Mouse (Mus musculus) testis, adult 10 weeks (tissue): ENCODE data around the gene Gm20605. TPM values are rescaled to one million over a fixed set of nuclear protein-coding genes. Genes with fewer than 3 reads are reported as not detected.

Source experiments
- polyA plus RNA-seq: library from polyadenylated mRNA; stranded (reverse); fragments of 350-450 nt; fragmentation: Illumina TruSeq; extraction: RNeasy Lipid Tissue Mini Kit (QIAGEN cat#74804); gene quantifications from one replicate; pipeline ENCODE4 v1.2.3, GENCODE M21; 2014; ENCODE audit warnings: low read depth, low replicate concordance

Gm20605 gene
- 0.39 TPM for polyA plus RNA-seq

GRCm38 (mm10) chr5:137628498-137629305 is at the start of gene Gm20605, which contains the start of the genes Fbxo24 and Lrch4:
Gene Gm20605, plus strand, starts transcription at chr5:137629175.
Gene Fbxo24, minus strand, starts transcription at chr5:137629002.
Gene Lrch4, plus strand, starts transcription at chr5:137629121.

GRCm38 (mm10) chr5:137600619-137601364 is 28.2 kb upstream of the Gm20605 start, which contains the start of gene Mospd3:
Gene Mospd3, minus strand, starts transcription at chr5:137601058.

GRCm38 (mm10) chr5:137613550-137613949 is 15.4 kb upstream of the Gm20605 start, which contains the start of gene Pcolce:
Gene Pcolce, minus strand, starts transcription at chr5:137613784.

GRCm38 (mm10) chr5:137641054-137641453 is 12.1 kb downstream of the Gm20605 start, which contains the start of gene Sap25:
Gene Sap25, plus strand, starts transcription at chr5:137641334.

GRCm38 (mm10) chr5:137645652-137646091 is 16.7 kb downstream of the Gm20605 start, which contains the start of gene Irs3:
Gene Irs3, minus strand, starts transcription at chr5:137645714.

GRCm38 (mm10) chr5:137684294-137685123 is 55.5 kb downstream of the Gm20605 start, which contains the start of gene Agfg2:
Gene Agfg2, minus strand, starts transcription at chr5:137684726.

Other genes with a start within 250 kb of the Gm20605 start
- 2.8 TPM for gene Zan, start 152.1 kb upstream of the Gm20605 start, polyA plus RNA-seq
- gene Pop7, start 126.7 kb upstream of the Gm20605 start, polyA plus RNA-seq: not detected
- 0.83 TPM for gene Gigyf1, start 110.6 kb upstream of the Gm20605 start, polyA plus RNA-seq
- not detected for gene Epo, start 95.9 kb upstream of the Gm20605 start, polyA plus RNA-seq
- gene Gnb2, start 95.7 kb upstream of the Gm20605 start, polyA plus RNA-seq: 1.3 TPM
- gene Actl6b, start 75.7 kb upstream of the Gm20605 start, polyA plus RNA-seq: not detected
- gene Tfr2, start 59.3 kb upstream of the Gm20605 start, polyA plus RNA-seq: 0.25 TPM
- not detected for gene Mospd3, start 28.1 kb upstream of the Gm20605 start, polyA plus RNA-seq
- 12.9 TPM for gene Pcolce, start 15.4 kb upstream of the Gm20605 start, polyA plus RNA-seq
- gene Fbxo24, start 173 bp upstream of the Gm20605 start, polyA plus RNA-seq: 3.5 TPM
- 1.6 TPM for gene Lrch4, start 54 bp upstream of the Gm20605 start, polyA plus RNA-seq
- gene Sap25, start 12.2 kb downstream of the Gm20605 start, polyA plus RNA-seq: 1.2 TPM
- not detected for gene Irs3, start 16.5 kb downstream of the Gm20605 start, polyA plus RNA-seq
- 5.5 TPM for gene Agfg2, start 55.6 kb downstream of the Gm20605 start, polyA plus RNA-seq
- gene Nyap1, start 112.4 kb downstream of the Gm20605 start, polyA plus RNA-seq: 0.07 TPM
- 7.8 TPM for gene Tsc22d4, start 116.6 kb downstream of the Gm20605 start, polyA plus RNA-seq
- gene Ppp1r35, start 149.7 kb downstream of the Gm20605 start, polyA plus RNA-seq: 3.4 TPM
- 26.1 TPM for gene Mepce, start 158.5 kb downstream of the Gm20605 start, polyA plus RNA-seq
- gene Zcwpw1, start 158.6 kb downstream of the Gm20605 start, polyA plus RNA-seq: 48.0 TPM
- gene Pilra, start 207.1 kb downstream of the Gm20605 start, polyA plus RNA-seq: 0.38 TPM
- not detected for gene Pilrb1, start 228.9 kb downstream of the Gm20605 start, polyA plus RNA-seq
- not detected for gene Pilrb2, start 242.6 kb downstream of the Gm20605 start, polyA plus RNA-seq